Mouse (Mus musculus): Measurements from ENCODE around the gene Ckmt2. TPM values are rescaled to one million over a fixed set of nuclear protein-coding genes. Genes with fewer than 3 reads are reported as not detected.

The Ckmt2 gene
- total RNA-seq (2021): 1,000 to 10,000 TPM; 2,662 to 2,666 TPM

- intact Hi-C loops (cut with DNase I): no loop called here
- DNase-seq (ENCODE audit: low spot score): peak; percentile 30
Measured at GRCm38 (mm10) chr13:91876741-91877349, at the start of gene Ckmt2. TSS of gene Ckmt2 (minus strand) at chr13:91876885.

GRCm38 (mm10) chr13:91921010-91921409 is 44.3 kb upstream of the Ckmt2 start:
- intact Hi-C loops (cut with DNase I): no loop called here

GRCm38 (mm10) chr13:91918764-91919163 is 42.1 kb upstream of the Ckmt2 start:
- no peak for DNase-seq (ENCODE audit: low spot score)
- intact Hi-C loops (cut with DNase I): no loop called here

More at GRCm38 (mm10) chr13:91921010-91921409, 44.3 kb upstream of the Ckmt2 start:
- DNase-seq (ENCODE audit: low spot score): no peak

- intact Hi-C loops (cut with DNase I): no loop called here
- DNase-seq (ENCODE audit: low spot score): no peak
Measured at GRCm38 (mm10) chr13:91917835-91918234, 41.1 kb upstream of the Ckmt2 start.

DNA sequence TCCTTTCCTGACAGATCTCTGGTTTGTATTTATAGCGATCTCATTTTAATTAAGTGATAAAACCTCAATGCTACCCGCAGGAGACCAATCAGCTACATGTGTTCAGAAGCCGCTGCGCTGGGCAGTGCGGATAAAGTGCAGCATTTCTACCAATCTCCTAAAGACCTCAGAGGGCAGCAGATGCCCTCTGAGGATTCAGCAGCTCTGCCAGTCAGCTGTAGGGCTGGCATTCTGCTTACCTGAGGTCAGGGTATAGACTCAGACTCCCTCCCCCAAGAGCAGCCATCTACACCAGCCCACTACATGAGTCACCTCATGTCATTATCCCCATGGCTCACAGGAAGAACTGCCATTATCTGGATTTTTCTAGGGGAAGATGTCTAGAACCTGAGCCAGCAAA is 39.6 kb upstream of the Ckmt2 start:
- DNase-seq (ENCODE audit: low spot score): no peak

GRCm38 (mm10) chr13:91915582-91916239 is 39.0 kb upstream of the Ckmt2 start:
- intact Hi-C loops (cut with DNase I): no loop called here
- no peak for DNase-seq (ENCODE audit: low spot score)

More for the DNA sequence above, 39.6 kb upstream of the Ckmt2 start:
- intact Hi-C loops (cut with DNase I): no loop called here

DNA sequence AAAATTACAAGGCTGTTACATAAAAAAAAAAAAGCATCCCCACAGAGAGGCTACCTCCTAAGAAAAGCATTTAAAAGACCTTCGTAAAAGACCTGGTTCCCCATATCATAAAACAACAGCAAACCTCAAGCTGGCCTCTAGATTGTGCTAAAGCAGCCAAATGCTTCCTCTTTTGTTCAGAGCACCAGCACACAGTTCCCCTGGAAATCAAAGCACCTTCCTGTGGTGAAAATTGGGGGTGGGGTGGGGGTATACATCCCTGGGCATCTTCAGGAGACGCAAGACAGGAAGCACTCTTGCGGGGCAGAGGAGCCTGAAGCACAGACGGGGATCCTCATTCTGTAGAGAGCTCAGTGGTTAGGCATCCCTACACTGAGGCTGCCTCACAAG is 38.5 kb upstream of the Ckmt2 start:
- no peak for DNase-seq (ENCODE audit: low spot score)
- intact Hi-C loops (cut with DNase I): no loop called here

DNA sequence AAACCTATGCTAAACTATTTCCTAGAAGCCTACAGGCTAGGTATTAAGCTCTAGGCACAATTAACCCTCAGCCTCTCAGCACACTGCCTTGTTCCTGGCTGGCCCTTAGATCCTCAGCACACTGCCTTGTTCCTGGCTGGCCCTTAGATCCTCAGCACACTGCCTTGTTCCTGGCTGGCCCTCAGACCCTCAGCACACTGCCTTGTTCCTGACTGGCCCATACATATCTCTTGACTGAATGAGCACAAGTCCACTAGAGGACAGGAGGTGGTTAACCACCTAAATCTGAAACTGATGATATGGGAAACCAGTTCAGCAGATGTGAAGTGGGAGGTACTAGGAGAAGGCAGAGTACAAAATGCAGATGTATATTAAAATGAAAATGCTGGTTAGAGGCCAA is 35.0 kb upstream of the Ckmt2 start:
- intact Hi-C loops (cut with DNase I): no loop called here
- no peak for DNase-seq (ENCODE audit: low spot score)

DNA sequence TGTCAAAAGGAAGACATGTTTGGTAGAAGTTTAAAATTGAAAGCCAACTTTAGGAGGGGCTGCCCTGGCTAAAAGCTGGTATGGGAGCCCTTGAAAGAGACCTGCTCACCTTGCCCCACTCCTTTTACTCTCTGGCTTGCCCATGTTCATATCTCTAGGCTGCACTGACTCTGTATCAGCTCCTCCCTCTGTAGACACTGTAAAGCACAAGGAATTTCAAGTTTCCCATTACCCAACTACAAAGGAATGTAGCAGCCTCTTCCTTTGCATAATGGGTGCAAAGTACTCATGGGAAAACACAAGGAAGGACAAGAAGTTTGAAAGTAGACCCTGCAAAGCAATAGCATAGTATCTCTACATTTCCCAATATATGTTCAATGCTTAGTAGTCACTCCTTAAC is 34.5 kb upstream of the Ckmt2 start:
- DNase-seq (ENCODE audit: low spot score): no peak
- intact Hi-C loops (cut with DNase I): no loop called here

- peak; percentile 26 for DNase-seq (ENCODE audit: low spot score)
- intact Hi-C loops (cut with DNase I): loop anchor here (2.0 kb wide), 1 partner anchor 576 kb away; the partner anchor contains the start of gene Fam151b
Measured at GRCm38 (mm10) chr13:91908202-91908980, 31.7 kb upstream of the Ckmt2 start.

DNA sequence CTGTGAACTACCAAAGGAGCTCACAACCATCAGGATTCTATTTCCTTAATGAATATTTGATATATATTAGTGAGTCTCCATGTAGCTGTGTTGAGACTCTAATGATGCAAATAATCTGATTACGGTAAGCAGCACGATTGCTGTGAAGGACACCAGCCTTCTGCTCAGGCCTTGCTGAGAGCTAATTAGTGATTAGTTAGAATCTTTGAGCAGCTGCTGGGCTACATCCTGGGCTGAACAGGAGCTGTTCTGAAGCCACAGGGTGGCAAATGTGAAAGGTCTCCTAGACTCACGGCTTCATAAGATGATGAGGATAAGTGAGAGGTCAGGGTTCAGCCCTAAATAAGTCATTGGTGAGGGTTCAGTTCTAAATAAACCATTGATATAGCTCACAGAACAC is 29.7 kb upstream of the Ckmt2 start:
- no peak for DNase-seq (ENCODE audit: low spot score)
- intact Hi-C loops (cut with DNase I): no loop called here

DNA sequence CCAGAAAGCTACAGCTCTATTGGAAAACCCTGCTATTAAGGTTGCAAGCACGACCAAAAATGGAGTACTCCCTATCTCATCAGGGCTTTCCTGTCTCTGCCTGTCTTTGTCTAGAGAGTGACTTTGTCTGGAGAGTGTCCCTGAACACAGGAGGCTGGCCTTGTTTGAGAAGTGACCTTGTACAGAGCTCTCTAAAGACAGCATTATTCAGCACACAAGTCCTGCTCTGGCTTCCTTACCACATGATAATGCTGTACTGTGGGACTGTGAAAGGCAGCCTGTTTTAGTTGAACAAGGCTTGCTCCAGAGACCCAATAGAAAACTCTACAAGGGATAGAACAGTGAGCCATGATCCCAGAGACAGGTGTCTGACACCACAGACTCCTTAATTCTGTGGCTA is 19.8 kb upstream of the Ckmt2 start:
- intact Hi-C loops (cut with DNase I): no loop called here
- DNase-seq (ENCODE audit: low spot score): no peak

DNA sequence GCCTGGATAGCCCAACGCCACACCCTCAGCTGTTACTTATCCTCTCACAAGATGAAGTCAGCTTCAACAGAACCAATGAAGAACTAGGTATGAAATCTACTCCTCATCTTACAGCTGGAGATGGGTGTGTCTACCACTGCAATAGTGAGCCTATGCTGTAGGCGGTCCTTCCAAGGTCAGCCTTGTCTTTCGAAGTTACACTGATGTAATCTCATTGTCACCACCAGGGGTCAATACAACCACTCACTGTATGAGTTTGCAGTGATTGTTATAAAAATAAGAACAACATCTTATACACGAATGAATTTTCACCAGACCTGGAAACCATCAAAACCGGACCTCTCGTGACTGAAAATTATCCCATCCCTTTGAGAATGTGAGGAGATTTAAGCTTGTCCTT is 16.4 kb upstream of the Ckmt2 start:
- DNase-seq (ENCODE audit: low spot score): no peak
- intact Hi-C loops (cut with DNase I): no loop called here

GRCm38 (mm10) chr13:91890031-91890619 is 13.4 kb upstream of the Ckmt2 start:
- intact Hi-C loops (cut with DNase I): no loop called here
- no peak for DNase-seq (ENCODE audit: low spot score)

GRCm38 (mm10) chr13:91884714-91885386 is 8.2 kb upstream of the Ckmt2 start:
- intact Hi-C loops (cut with DNase I): no loop called here
- DNase-seq (ENCODE audit: low spot score): no peak

DNA sequence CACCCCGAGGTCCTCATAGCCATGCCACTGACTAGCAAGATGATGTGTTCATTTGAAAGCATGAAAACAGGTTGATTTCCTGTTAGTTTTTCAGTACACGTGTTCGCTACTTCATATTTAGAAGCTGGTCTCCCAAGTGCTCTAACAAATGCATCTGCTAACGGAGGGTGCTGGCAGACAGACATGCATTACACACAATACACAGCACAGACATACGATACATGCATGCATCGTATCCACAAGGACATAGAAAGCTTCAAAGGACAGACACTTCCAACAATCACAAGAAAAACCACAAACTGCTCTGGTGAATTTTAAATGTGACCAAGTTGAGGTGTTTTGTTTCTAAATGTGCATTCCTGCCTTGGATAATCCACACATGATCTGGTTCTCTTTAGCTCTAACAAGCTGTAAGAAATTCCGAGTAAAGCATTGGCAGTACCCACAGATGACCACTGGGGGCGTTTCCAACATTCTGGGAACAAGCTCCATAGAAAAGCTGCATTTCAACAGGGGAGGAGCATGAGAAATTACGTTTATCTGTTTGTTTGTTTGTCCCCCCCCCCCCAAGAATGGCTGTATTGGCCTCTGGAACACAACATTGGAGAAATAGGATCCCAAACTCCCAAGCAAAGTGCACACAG is 5.3 kb upstream of the Ckmt2 start:
- no peak for DNase-seq (ENCODE audit: low spot score)
- intact Hi-C loops (cut with DNase I): no loop called here

DNA sequence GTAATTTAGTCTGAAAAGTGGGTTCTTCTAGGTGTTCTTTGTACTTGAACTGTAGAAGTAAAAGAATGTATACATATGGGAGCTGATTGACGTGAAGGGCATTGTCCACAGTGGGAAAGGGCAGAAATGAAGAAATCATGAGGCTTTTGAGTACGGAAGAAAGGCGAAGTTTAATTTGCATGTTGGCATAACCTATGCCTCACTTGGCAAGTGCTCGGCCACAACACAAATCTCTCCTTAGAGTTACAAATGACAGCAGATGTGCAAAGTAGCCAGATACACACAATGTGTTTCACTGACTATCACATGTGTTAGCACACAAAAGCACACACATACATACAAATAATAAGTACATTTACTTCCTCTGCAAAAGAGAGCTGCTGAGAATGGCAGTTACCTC is 3.6 kb upstream of the Ckmt2 start:
- intact Hi-C loops (cut with DNase I): no loop called here

DNA sequence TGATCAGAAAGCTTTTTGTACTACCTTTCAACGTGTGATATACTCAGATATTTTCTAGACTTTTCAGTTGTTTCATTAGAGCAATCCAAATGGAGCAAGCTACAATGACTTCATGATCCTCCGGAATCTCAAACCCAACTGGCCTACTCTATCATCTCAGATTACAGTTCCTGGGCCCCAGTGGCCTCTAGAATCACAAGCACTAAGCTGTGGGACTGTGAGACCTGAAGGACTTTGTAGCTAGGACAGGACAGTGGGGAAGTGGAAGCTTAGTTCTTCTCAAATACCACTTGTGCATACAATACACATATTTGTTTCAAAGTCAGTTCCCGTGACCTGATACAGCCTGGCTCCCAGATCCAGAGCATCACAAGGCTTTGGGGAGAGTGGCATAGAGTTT is 1.3 kb upstream of the Ckmt2 start:
- DNase-seq (ENCODE audit: low spot score): no peak
- intact Hi-C loops (cut with DNase I): no loop called here

More for the DNA sequence above, 3.6 kb upstream of the Ckmt2 start:
- no peak for DNase-seq (ENCODE audit: low spot score)

DNA sequence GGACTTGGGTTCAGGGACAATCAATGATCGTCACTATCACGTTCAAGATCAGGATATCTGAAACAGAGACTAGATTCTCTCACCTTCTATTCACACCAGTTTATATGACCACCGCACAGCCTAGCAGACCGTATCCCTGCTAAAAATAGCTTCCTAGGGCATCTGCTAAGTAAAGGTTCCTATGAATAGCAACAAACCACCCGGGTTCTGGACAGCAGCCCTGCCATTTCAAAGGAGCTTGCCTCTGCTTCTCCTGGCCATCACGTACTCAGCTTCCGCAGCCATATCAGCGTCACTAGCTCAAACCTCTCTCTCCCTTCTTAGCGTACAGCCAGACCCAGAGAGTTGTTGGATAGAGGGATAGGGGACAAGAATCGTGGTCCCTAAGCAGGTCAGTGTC is 665 bp upstream of the Ckmt2 start:
- DNase-seq (ENCODE audit: low spot score): peak; percentile 8
- intact Hi-C loops (cut with DNase I): no loop called here

DNA sequence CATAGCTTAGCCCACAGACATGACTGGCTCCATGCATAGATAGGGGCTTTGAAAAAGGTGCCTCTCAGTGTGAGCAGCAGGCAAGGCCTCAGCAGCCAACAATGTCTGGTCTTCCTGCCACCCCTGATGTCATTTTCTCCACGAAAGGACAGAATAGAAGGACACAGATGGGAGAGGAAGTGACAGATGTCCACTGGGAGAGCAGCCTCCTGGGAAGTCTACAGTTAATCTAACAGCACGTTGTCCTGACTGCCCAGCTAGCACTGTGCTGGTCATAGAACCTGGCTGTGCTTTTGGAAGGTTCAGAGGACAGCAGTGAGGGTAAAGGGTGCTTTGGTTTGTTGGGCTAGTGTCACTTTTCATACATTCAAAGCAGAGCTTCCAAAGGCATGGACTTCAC is 1.1 kb downstream of the Ckmt2 start:
- intact Hi-C loops (cut with DNase I): no loop called here
- DNase-seq (ENCODE audit: low spot score): no peak

All from heart, postnatal 25 days (tissue).